Mouse (Mus musculus) c-Kit-positive CD71-positive TER-119-positive erythroid progenitor cells, embryonic 14.5 days (primary cell): ENCODE results near the gene Hmgxb4.

Experiments used
- DNase-seq: peaks from one replicate; pipeline ENCODE4 v3.0.0-alpha.2; 2013; ENCODE audit warnings: low spot score

Hmgxb4 gene

DNA sequence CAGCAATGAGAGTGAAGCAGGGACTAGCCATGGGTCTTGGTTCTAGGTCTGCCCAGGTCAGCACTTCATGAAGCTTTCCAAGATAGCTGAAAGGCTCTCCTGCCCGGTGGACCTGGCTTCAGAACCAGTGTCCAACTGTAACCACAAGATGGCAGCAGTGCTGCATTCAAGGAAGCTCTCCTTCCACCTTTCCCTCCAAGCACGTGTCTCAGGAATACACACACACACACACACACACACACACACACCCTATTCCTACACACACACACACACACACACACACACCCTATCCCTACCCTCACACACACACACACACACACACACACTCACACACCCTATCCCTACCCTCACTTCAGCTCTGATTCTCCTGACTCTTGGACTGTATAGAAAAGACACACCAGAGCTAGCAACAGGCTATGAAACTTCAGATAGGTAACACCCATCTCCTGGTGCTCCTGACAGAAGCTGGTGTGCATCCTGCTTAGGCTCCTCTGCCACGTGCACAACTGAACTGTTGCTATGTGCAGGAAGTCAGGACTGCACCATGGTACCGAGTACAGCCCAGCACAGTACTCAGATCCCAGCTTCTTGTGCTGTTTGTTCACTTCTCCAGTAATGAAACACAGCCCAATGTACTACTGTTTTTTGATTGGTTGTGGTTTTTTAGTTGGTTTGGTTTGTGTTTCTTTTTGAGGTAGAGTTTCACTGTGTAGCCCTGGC lies 78.6 kb downstream of the Hmgxb4 start:
- peak; percentile 76 for DNase-seq

DNA sequence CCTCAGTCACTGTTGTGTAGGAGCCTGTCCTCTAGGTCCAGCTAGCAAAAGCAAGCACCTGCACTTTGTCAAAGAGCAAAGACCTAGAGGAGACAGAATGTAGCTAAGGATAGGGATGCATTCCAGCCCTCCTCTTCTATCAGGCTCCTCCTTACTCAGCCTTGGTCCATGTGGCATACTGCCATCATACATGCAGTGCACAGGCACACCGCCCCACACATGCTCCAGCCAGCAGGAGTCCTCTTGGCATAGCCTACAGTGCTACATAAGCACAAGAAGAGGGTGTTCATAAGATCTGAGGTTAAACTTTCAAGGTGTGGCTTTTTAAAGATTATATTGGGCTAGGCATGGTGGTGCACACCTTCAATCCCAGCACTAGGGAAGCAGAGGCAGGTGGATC lies 81.7 kb downstream of the Hmgxb4 start:
- no peak for DNase-seq

DNA sequence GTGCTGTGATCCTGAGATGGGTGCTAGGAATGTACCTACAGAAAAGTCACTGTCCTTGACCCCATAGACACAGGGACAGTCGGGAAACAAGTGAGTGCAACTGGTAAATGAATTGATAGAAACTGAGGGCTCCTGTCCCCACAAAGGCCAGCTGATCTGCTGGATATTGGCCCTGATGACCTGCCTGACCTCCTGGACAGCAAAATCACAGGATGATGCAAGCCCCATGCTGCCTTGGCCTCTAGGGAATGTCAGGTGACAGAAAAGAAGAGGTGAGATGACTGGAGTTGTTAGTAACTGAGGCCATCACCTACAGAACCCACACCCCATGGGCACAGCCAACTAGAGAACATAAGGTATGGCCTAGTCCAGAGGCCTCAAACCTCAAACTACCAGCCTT lies 85.1 kb downstream of the Hmgxb4 start:
- no peak for DNase-seq

DNA sequence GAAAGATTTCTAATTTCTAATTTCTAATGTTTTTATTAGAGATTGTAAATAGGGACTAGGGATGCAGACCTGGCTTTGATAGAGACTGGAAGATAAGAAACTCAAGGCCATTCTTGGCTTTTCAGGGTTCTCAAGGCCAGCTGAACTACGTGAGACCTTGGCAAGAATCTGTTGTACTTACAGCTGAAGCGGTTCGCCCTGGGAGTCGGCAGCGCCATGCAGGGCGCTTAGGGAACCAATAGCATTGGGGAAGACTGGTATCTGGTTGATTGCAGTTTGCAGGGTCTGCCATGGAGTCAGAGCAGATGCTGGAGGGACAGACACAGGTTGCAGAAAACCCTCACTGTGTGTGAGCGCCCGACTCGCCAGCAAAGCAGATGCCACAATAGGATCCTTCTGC lies 85.7 kb downstream of the Hmgxb4 start:
- no peak for DNase-seq
